Mouse (Mus musculus): ENCODE data around the gene Cpne9. TPM values are rescaled to one million over a fixed set of nuclear protein-coding genes. Genes with fewer than 3 reads are reported as not detected.

Cpne9 gene
- polyA plus RNA-seq (2012; ENCODE audit: low replicate concordance): 0.08 and 0.11 TPM in 2 replicates

GRCm38 (mm10) chr6:113282101-113282802, at the start of gene Cpne9:
TSS of gene Cpne9 (plus strand) at chr6:113282307.

GRCm38 (mm10) chr6:113237542-113238270, 44.4 kb upstream of the Cpne9 start, which contains the start of gene Mtmr14:
TSS of gene Mtmr14 (plus strand) at chr6:113237843.

DNA sequence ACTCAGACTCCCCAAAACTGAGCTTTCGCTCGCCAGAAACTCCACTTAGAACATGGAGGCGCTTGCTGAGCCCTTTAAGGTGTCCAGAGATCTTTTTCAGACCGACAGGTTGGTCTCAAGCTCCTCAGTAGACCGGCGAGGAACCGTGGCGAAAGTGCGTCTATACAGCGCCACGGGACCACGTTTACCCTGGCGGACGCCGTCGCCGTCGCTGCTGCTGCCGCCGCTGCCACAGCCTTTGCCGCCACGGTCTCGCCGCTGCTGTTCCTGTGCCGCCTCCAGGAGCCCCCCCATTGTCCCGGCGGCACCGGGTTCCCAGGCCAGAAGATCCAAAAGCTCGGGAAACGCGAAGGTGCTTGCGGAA, 24.9 kb downstream of the Cpne9 start, which contains the start of gene Brpf1:
TSS of gene Brpf1 (plus strand) at position 152 of the 364 bp plus-strand sequence.

DNA sequence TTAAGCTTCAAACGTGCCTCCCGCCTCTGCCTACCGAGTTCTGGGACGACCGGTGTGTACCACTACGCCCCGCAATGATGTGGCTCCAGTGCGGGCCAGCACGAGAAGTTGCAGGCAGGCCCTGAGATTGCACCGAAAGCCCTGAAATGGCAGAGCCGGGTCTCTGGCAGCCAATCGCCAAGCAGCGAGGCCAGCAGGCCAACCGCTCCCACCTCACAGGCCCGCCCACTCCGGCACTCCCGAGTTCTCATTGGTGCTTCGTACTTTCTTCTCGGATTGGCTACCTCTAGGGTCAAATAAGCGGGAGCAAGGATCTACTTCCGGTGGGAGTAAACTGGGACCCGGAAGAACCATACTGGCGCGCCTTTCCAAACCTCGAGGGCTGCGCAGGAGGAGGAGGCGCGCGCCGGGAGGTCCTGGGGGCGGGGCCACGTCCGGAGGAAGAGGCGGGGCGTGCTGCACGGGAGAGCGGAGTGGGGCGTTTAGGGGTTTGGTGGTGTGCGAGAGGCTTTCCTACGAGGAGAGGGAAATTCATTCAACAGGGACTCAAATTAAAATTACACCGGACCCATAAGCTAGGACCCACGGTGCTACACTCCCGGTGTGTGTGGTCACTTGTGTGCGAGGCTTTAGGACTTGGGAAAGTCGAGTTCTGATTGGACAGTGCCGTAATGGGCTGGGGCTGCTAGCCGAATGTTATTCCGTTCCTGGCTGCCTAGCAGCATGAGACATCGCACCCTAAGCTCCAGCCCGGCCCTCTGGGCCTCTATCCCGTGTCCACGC, 44.6 kb downstream of the Cpne9 start, which contains the start of gene Ogg1:
TSS of gene Ogg1 (plus strand) at position 440 of the 783 bp plus-strand sequence.

GRCm38 (mm10) chr6:113343177-113344092, 61.3 kb downstream of the Cpne9 start, which contains the start of gene Camk1:
TSS of gene Camk1 (minus strand) at chr6:113343984.

Other genes starting within 250 kb of the Cpne9 start
- 3.6 and 5.4 TPM in 2 replicates for gene Thumpd3, start 236.1 kb upstream of the Cpne9 start, polyA plus RNA-seq (2012; ENCODE audit: low replicate concordance)
- 62.6 and 103 TPM in 2 replicates for gene Setd5, start 204.9 kb upstream of the Cpne9 start, polyA plus RNA-seq (2012; ENCODE audit: low replicate concordance)
- gene Lhfpl4, start 86.9 kb upstream of the Cpne9 start, polyA plus RNA-seq (2012; ENCODE audit: low replicate concordance): 0.16 and 0.20 TPM in 2 replicates
- 88.1 and 106 TPM in 2 replicates for gene Mtmr14, start 44.5 kb upstream of the Cpne9 start, polyA plus RNA-seq (2012; ENCODE audit: low replicate concordance)
- gene Brpf1, start 24.8 kb downstream of the Cpne9 start, polyA plus RNA-seq (2012; ENCODE audit: low replicate concordance): 36.5 and 95.3 TPM in 2 replicates
- gene Ogg1, start 44.7 kb downstream of the Cpne9 start, polyA plus RNA-seq (2012; ENCODE audit: low replicate concordance): 8.4 and 10.8 TPM in 2 replicates
- gene Camk1, start 61.7 kb downstream of the Cpne9 start, polyA plus RNA-seq (2012; ENCODE audit: low replicate concordance): 8.6 and 13.3 TPM in 2 replicates
- 44.8 and 81.1 TPM in 2 replicates for gene Tada3, start 95.6 kb downstream of the Cpne9 start, polyA plus RNA-seq (2012; ENCODE audit: low replicate concordance)
- 255 and 685 TPM in 2 replicates for gene Arpc4, start 95.8 kb downstream of the Cpne9 start, polyA plus RNA-seq (2012; ENCODE audit: low replicate concordance)
- 18.3 and 25.1 TPM in 2 replicates for gene Ttll3, start 107.0 kb downstream of the Cpne9 start, polyA plus RNA-seq (2012; ENCODE audit: low replicate concordance)
- gene Rpusd3, start 137.0 kb downstream of the Cpne9 start, polyA plus RNA-seq (2012; ENCODE audit: low replicate concordance): 78.3 and 88.5 TPM in 2 replicates
- not detected in 2 replicates for gene Cidec, start 153.5 kb downstream of the Cpne9 start, polyA plus RNA-seq (2012; ENCODE audit: low replicate concordance)
- gene Jagn1, start 160.3 kb downstream of the Cpne9 start, polyA plus RNA-seq (2012; ENCODE audit: low replicate concordance): 7.8 and 9.2 TPM in 2 replicates
- gene Il17re, start 176.2 kb downstream of the Cpne9 start, polyA plus RNA-seq (2012; ENCODE audit: low replicate concordance): 0.45 and 1.00 TPM in 2 replicates
- gene Il17rc, start 189.1 kb downstream of the Cpne9 start, polyA plus RNA-seq (2012; ENCODE audit: low replicate concordance): 0.68 and 1.3 TPM in 2 replicates
- 24.9 and 25.5 TPM in 2 replicates for gene Creld1, start 201.0 kb downstream of the Cpne9 start, polyA plus RNA-seq (2012; ENCODE audit: low replicate concordance)
- 0.06 and 0.38 TPM in 2 replicates for gene Prrt3, start 219.6 kb downstream of the Cpne9 start, polyA plus RNA-seq (2012; ENCODE audit: low replicate concordance)
- 23.9 and 78.7 TPM in 2 replicates for gene Emc3, start 249.3 kb downstream of the Cpne9 start, polyA plus RNA-seq (2012; ENCODE audit: low replicate concordance)
- 0.29 and 0.49 TPM in 2 replicates for gene Fancd2, start 249.4 kb downstream of the Cpne9 start, polyA plus RNA-seq (2012; ENCODE audit: low replicate concordance)